23 mouse cellular contexts compared by ENCODE assay signal in the genomic region with DNA sequence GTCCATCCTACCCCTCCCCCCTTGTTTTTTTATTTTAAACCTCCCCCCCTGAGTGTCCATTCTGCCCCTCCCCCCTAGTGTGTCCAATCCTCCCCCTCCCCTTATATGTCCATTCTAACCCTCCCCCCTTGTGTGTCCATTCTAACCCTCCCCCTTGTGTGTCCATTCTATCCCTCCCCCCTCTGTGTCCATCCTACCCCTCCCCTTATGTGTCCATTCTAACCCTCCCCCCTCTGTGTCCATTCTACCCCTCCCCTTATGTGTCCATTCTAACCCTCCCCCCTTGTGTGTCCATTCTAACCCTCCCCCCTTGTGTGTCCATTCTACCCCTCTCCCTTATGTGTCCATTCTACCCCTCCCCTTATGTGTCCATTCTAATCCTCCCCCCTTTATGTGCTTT.
"Had no signal": no experiment of that assay in that cellular context is flagged by ENCODE, and none has a peak within 500 bp of the region (broad histone marks: within the 10 kb centered on the region; RNA-seq: fewer than 3 reads in every experiment).

No protein-coding gene starts in this region.

- H3K9me3 ChIP-seq: limb, embryonic 10.5 days; limb, embryonic 13.5 days; liver, embryonic 12.5 days; liver, embryonic 15.5 days; midbrain, embryonic 15.5 days had no signal

- H3K36me3 ChIP-seq: limb, embryonic 10.5 days; limb, embryonic 13.5 days; liver, embryonic 12.5 days; liver, embryonic 15.5 days; midbrain, embryonic 15.5 days had no signal

- H3K4me1 ChIP-seq: limb, embryonic 10.5 days; limb, embryonic 13.5 days; liver, embryonic 12.5 days; liver, embryonic 15.5 days; midbrain, embryonic 15.5 days had no signal

- H3K27ac ChIP-seq: layer of hippocampus, adult 2 months; limb, embryonic 10.5 days; limb, embryonic 13.5 days; liver, embryonic 12.5 days; liver, embryonic 15.5 days; midbrain, embryonic 15.5 days; stomach, postnatal 0 days had no signal

- H3K27me3 ChIP-seq: limb, embryonic 13.5 days; liver, embryonic 12.5 days; liver, embryonic 15.5 days; midbrain, embryonic 15.5 days had no signal

- H3K4me3 ChIP-seq: layer of hippocampus, adult 2 months; limb, embryonic 10.5 days; limb, embryonic 13.5 days; liver, embryonic 12.5 days; liver, embryonic 15.5 days; midbrain, embryonic 15.5 days; myocyte had no signal

- DNase-seq: kidney, adult 18-20 months; kidney, adult 9 months; kidney, postnatal 14 days; layer of hippocampus, adult 9-11 months; liver; lung, adult 18-20 months; lung, postnatal 4 days; right cerebral cortex, adult 18-20 months; right cerebral cortex, postnatal 14 days; right cerebral cortex, postnatal 4 days; thymus, adult 2 months; thymus, postnatal 14 days; thymus, postnatal 4 days had no signal

- H3K9ac ChIP-seq: limb, embryonic 13.5 days; liver, embryonic 12.5 days; liver, embryonic 15.5 days; midbrain, embryonic 15.5 days had no signal

- ATAC-seq: intestine, embryonic 16.5 days; liver, embryonic 12.5 days; midbrain, embryonic 15.5 days had no signal

- H3K4me2 ChIP-seq: limb, embryonic 13.5 days; liver, embryonic 12.5 days; liver, embryonic 15.5 days; midbrain, embryonic 11.5 days; midbrain, embryonic 15.5 days had no signal
